Mouse (Mus musculus) adrenal gland, postnatal 4 days (tissue): ENCODE results near the gene Il21r. TPM values are rescaled to one million over a fixed set of nuclear protein-coding genes. Genes with fewer than 3 reads are reported as not detected.
A peak's percentile ranks its signal among the peaks of the same experiment; 100 is the strongest.

ENCODE experiments used
- DNase-seq, 2 experiments: peaks; one replicate each; pipeline ENCODE4 v3.0.0; 2021 to 2022; ENCODE audit warnings: low spot score in 2 of 2, mixed read lengths in 2 of 2
- total RNA-seq, 2 experiments: library from RNA; stranded (reverse); gene quantifications; 2 replicates each; pipeline ENCODE4 v1.2.3; 2021

The Il21r gene
- total RNA-seq, 2 experiments from 2014 or later: 0.76 TPM

DNA sequence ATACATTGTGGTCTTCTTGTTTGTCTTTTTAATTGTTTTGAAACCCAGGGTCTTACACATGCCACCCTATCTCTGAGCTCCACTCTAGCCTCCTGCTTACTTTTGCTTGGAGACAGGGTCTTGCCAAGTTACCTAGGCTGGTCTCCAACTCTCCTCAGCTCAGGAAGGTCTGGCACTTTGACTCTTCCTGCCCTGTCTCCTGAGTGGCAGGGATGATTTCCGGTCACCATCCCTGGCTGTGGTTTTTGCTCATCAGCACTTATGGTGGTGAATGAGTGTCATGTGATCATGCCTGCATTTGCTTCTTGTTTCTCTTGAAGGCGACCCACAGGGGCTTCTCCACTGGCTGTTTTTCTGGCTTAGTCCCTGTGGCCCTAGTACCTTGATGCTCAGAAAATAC is 29.4 kb upstream of the Il21r start:
- no peak for DNase-seq

DNA sequence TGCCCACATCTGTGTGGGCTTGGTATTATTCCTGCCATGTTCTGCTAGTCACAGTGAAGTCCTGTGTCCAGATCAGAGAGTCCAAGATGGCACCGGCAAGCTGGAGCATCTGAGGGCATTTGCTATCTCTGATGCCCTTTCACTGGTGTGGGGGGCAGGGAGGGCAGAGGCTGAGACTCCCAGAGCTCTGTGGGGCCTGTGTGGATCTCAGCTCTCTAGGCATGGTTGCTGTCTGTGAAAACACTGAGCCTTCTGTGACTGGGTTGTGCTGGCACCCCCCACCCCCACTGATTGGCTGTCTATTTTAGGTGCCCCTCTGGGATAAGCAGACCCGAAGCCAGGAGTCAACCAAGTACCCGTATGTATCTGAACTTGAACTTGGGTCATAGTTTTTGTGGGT is 28.4 kb upstream of the Il21r start:
- DNase-seq: no peak

DNA sequence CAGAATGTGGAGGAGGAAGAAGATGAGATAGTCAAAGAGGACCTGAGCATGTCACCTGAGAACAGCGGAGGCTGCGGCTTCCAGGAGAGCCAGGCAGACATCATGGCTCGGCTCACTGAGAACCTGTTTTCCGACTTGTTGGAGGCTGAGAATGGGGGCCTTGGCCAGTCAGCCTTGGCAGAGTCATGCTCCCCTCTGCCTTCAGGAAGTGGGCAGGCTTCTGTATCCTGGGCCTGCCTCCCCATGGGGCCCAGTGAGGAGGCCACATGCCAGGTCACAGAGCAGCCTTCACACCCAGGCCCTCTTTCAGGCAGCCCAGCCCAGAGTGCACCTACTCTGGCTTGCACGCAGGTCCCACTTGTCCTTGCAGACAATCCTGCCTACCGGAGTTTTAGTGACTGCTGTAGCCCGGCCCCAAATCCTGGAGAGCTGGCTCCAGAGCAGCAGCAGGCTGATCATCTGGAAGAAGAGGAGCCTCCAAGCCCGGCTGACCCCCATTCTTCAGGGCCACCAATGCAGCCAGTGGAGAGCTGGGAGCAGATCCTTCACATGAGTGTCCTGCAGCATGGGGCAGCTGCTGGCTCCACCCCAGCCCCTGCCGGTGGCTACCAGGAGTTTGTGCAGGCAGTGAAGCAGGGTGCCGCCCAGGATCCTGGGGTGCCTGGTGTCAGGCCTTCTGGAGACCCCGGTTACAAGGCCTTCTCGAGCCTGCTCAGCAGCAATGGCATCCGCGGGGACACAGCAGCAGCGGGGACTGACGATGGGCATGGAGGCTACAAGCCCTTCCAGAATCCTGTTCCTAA is 27.3 kb upstream of the Il21r start:
- DNase-seq: no peak

DNA sequence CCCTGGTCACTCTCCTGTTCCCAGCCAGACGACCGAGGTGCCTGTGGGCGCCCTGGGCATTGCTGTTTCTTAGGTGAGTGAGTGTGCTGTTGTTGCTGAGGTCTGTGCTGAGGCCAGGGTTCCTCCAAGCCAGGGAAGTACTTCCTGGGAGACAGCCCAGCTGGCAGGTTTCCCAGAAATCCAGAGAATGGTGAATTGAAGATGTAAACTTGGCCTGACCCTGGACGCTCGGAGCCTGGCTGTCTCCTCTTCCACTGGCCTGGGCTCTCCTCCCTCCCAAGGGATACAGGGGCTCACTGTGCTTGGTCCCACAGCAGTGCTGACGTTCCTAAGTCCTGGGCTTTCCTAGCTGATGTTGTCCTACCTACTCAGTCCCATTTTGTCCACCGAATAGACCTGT is 26.2 kb upstream of the Il21r start:
- peak in 1 of 2 experiments; percentile 58 for DNase-seq

DNA sequence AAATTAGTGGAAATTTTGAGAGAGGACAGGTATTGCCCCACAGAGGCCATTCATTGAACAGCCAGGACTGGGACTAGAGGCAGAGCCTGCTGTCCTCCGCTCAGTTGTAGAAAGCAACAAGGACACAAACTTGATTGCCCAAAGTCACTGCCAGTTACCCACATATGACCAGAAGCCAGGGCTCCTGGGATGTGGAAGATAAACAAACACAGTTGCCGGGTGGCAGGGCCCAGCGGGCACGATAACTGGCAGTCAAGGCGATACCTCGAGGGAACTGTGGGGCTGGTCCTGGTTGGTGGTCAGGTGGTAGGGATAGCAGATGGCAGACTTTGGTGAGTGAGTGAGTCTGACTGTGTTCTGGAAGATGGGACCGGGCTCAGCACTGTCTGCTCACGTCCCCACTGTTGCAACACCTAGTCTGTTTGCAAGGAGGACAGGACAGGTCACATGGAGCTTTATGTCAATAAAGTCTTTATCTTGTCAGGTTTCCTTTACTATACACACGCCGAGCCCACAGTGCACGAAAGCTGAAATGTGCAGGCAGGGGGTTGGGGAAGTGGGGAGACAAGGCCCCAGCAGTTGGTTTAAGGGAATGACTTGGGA is 25.6 kb upstream of the Il21r start:
- DNase-seq: no peak

DNA sequence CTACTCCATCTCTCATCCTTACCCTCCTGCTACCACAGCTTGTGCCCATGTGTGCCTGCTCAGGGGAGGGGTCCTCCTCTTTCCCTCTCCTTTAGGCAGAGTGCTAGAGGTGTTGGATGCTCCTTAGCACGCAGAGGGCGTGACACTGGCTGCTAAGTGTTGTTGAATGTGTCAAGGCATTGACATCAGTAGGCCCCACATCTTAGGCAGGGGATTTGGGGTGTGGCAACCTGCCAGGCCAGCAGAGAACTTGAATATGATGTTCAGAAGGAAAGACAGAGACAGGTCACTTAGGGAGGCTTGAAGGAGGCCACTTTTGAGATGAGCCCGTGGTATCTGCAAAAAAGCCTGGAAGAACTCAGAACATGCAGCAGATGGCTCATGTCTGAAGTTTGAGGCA is 25.1 kb upstream of the Il21r start:
- no peak for DNase-seq

DNA sequence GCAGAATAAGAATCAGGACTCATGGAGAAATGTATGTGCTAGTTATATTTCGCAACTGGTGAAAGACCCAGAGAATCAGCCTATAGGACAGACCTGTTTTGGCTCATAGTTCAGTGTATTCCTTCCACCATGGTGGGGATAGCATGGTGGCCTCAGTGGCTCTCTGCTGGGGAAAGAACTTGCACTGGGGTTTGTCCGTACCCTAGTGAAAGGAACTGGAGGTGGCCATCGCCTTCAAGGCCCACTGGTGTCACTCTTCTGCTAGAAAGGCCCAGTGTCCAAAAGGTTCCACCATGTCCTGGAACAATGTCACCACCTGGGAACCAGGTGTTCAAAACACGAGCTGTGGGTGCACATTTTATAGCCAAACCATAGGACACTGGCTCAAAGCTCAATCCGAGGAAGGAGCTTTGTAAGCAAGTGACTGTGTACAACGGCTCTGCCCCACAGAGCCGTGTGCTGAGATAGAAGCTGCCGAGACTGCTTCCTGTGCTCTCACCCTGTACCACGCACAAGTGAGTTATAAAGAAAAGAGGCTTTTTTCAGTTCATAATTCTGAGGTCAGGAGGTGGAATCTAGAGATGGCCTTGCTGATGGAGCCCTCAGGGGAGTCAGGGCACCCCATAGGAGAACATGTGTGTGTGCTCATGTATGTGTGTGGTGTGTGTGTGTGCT is 23.5 kb upstream of the Il21r start:
- DNase-seq: no peak

DNA sequence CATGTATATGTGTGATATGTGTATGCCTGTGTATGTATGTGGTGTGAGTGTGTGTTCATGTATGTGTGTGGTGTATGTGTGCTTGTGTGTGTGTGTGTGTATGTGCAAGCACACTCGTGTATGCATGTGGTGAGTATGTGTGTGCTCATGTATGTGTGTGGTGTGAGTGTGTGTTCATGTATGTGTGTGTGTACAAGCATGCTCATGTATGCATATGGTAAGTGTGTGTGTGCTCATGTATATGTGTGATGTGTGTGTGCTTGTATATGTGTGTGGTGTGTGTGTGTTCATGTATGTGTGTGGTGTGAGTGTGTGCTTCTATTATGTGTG is 23.0 kb upstream of the Il21r start:
- no peak for DNase-seq

DNA sequence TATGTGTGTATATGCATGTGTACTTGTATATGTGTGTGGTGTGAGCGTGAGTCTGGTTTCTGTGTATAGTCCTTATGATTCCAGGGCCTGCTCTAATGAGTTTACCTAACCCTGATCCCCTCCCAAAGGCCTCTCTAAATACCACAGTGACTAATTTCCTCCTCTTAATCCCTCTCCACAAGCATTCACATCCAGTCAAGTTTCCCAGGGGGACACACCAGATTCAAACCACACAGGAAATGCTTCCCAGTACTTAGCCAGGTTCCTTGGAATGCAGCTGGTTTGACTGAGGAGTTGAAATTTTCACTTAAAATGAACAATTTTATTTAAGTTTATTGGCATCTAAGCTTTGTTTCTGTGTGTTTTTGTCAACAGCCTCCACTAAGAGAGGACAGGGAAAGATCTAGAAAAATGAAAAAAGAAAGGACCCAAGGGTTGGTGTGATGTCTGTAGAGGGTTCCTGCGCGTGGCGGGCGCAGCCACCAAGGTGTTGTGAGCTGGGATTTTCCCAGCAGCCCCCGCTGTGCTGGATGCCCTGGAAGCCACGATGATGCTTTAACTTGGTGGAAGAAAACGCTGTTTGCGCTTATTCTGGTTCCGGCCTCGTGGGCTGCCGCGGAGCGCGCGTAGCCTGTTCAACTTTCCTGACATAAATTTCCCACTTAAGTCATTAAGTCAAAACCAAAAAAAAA is 22.5 kb upstream of the Il21r start:
- no peak for DNase-seq

DNA sequence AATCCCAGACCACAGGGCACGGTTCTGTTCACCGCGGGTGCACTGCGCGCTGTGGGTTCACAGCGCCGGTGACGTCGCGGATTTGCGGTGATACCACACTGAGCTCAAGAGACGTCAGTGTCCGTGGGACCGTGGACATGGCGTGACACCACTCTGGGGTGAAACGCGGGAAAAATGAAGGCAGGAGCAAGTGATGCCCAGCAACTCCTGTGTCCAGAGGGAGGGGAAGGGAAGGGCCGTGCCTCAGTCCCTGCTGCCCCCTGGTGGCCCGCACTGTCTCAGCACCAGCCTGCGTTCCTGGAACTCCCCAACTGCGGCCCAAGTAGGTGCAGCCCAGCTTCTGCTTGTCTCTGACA is 21.9 kb upstream of the Il21r start:
- peak; percentile 87 to 88 for DNase-seq

DNA sequence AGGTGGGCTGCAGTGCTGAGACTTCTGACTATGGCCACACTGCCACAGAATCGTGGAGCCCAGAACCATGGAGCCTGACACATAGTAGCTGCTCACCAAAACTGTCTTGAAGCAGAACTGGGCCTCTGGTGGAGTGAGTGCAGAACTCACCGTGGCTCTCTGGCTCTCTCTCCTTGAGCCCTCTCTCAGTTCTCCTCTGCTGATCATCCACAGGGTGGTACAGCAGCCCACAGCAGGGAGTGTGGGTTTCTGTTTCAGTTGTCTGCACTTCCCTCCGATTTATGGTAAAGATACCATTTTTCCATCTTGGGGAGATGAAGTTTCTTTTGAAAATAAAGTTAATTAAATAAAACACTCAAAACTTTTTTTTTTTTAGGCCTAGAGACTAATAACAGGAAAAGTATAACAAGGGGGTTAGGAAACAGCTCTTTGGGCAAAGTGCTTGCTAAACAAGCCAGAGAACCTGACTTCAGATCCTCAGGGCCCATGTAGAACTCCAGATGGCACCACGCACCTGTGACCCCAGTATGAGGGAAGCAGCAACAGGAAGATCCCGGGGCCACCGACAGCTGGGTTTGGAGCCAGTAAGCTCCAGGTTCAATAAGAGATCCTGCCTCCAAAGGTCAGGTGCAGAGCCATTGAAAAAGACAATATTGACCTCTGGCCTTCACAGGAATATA is 19.8 kb upstream of the Il21r start:
- no peak for DNase-seq

DNA sequence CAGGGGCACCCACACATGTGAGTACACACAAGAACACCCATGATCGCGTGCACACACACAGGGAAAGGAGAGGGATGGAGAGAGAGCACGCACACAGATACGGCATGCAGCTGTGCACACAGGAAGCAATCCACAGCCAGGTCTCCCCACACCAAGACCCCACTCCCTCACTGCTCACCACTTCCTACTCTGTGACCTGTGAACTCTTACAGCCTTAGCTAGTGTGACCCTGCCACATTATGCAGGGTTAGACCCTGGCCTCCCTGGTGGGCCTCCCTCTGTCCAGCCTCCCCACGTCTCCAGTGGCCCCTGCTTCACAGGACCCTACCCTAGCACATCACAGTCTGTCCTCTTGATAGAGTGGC is 19.2 kb upstream of the Il21r start:
- DNase-seq: no peak

DNA sequence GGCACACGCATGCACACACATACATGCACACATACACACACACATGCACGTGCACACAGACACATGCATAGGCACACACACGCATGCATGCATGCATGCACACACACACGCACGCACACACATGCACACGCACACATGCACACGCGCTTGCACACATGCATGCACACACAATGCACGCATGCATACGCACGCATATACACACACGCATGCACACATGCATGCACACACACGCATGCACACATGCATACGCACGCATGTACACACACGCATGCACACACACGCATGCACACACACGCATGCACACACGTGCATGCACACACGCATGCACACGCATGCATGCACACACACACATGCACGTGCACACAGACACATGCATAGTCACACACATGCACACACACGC is 16.9 kb upstream of the Il21r start:
- DNase-seq: no peak

DNA sequence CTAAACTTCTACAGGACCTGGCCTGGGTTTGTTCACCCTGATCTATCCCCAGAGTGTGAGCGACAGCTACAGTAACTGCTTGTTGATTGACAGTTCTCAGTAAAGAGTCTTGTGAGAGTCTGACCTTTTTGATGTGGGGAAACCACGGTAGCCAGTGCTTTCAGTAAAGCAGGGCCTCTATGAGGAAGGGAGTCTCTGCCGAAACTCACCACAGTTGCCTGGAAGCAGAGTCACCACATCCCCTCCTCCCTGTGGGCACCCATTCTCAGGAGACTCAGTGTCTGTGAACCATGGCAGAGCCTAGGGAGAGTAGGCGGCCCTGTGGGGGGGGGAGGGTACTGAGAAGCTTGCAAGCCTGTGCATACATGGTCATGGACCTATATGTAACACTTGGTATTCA is 14.5 kb upstream of the Il21r start:
- no peak for DNase-seq

DNA sequence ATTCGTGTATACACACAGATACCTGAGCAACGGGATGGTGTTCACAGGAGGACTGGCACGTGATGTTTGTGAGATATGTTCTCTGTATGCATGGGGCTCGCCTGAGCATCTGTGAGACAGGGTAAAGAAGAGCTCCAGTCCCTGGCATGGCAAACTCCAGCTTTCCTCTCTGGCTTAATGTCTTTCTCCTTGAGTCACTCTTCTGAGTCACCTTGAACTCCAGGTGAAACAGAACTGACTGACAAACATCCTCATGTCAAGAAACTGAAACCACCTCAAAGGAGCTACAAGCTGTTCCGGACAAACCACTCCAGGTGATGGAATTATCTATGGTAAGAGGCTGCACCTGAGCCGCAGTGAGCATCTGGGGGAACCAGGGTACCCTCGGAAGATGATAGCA is 13.3 kb upstream of the Il21r start:
- no peak for DNase-seq

DNA sequence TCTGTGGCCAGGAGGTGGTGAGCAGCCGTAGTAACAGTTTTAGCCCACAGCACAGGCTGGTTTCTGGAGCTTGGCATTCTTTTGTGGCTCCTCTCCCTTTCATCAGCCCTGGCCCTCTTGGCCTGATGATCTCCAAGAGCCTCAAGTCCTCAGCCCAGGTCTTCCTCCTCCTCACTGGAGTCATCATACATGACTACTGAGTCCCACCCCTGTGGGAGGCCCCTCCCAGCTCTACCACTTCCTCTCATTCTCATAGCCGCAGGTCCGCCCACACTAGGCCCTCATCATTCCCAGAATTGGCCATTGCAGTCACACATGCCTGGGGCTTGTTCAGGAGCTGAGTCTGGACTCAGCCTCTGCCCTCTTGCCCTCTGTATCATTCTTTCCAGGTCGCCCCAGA is 9.4 kb upstream of the Il21r start:
- no peak for DNase-seq

DNA sequence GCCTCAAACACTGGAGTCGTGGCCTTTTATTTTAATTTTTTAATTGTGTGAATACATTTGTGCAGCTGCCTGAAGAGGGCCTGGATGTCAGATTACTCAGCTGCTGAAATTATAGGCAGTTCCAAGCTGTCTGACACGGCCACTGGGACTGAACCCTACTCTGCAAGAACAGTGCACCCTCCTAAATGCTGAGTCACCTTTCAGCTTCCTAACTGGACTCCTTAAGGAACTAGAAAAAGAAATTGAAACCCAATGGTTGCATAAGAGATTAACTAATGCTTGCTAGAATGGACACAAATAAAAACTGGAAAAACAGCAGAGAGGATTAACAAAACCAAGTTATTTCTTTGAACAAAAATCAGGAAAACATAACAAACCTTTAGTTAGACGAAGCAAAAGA is 6.8 kb upstream of the Il21r start:
- DNase-seq: no peak

DNA sequence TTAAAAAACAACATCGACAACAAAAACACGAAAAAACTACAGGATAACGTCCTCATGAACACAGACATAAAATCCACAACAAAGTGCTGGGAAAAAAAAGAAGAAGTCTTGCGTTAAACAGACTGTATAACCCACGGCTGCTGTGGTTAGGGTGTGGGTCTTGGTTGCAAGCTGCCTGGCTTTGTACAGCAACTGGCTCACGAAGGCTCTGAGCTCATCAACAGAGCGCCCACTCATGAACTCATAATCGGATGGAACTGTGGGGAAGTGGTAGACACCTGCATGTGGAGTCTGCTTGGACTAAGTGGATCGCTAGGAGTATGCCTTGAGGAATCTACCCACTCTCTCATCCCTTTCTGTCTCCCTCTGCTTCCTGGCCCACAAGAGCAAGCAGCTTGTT is 6.1 kb upstream of the Il21r start:
- no peak for DNase-seq

DNA sequence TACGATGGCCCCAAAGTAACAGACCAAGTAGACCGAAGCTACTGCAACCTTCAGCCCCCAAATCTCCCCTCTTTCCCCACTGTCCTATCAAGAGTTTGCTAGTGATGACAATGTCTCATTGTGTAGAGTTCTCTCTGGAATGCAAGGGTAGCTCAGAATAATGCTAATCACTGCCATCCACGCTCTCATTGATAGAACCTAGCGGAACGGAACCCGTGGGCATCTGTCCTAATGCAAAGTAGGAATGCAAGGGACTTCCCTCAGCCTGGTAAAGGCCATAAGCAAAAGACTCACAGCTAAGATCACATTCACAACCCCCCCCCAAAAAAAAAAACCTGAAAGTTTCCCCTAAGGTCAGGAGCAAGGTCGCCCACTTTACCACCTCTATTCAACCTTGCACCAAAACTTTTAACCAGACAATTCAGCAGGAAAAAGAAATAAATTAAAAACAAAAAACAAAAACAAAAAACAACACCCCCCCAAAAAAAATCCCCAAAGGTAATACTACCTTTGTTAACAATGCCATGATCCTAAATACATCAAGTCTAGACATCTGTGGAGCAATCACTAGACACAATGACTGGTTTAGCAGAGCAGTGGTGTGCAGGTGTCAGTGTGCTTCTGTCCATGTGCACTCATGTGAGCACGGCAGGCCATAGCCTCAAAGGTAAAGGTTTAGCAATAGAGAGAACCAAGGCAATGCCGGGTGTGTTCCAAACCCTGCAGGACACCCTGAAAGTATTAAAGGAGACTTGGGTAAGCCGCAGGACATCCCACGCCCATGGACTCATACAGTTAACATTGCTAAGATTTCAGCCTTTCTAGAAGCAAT is 5.5 kb upstream of the Il21r start:
- DNase-seq: no peak

DNA sequence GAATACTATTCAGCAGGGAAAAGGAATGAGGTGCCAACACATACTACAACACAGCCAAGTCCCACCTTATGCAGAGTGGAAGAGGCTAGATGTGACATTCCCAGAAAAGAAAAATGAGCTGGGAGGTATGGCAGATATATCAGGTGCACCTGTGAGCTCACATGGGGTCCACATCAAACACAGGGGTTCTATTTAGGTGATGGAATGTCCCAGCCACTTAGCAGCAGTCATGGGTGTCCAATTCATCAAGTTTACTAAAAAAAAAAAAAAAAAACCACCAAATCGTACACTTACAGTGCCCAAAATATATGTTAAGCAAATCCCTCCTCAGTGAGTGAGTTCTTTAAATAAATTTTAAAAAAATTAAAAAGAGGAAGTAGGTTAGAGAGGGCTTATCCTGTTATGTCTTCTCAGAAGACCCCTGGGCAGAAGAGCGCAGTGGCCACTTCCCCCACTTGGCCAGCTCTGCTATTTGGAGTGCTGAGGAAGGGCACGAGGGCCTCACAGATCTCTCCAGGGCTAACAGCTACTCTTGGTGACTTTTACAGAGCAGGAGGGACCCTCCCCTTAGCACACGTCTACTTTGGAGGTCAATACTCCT is 3.8 kb upstream of the Il21r start:
- no peak for DNase-seq
